Mouse (Mus musculus) limb, embryonic 11.5 days (tissue): ENCODE results near the gene Prkn. TPM values are rescaled to one million over a fixed set of nuclear protein-coding genes. Genes with fewer than 3 reads are reported as not detected.

Experiments
- ATAC-seq: fragments of 200-750 bp; cut with Nextera tagmentation; 2 replicates; pipeline ENCODE4 v1.8.0; 2017; ENCODE audit warnings: low read depth; ENCODE audit not compliant: insufficient number of reproducible peaks, low FRiP score, low TSS enrichment
- DNase-seq: peaks from one replicate; pipeline ENCODE4 v3.0.0-alpha.2; 2015; ENCODE audit warnings: low spot score
- H3K27ac ChIP-seq: fragments of 300-500 bp; sonication (generic); replicated peaks from 2 replicates; pipeline ENCODE4 v1.5.1; 2014; ENCODE audit warnings: low read depth, mild to moderate bottlenecking, low read length
- H3K27me3 ChIP-seq: fragments of 300-500 bp; sonication (generic); 2 replicates; pipeline ENCODE4 v1.6.1; 2014; ENCODE audit warnings: mild to moderate bottlenecking, low read length, mixed read lengths; ENCODE audit not compliant: control insufficient read depth, insufficient read depth
- H3K36me3 ChIP-seq: fragments of 300-500 bp; sonication (generic); 2 replicates; pipeline ENCODE4 v1.6.1; 2014; ENCODE audit warnings: mild to moderate bottlenecking, low read length, moderate library complexity, mixed read lengths; ENCODE audit not compliant: control insufficient read depth, insufficient read depth
- H3K4me1 ChIP-seq: fragments of 300-500 bp; sonication (generic); 2 replicates; pipeline ENCODE4 v1.6.1; 2014; ENCODE audit warnings: low read length, mixed read lengths; ENCODE audit not compliant: control insufficient read depth, insufficient read depth
- H3K4me2 ChIP-seq: fragments of 300-500 bp; sonication (generic); 2 replicates; pipeline ENCODE4 v1.6.1; 2014; ENCODE audit warnings: low read depth, mild to moderate bottlenecking, moderate library complexity; ENCODE audit not compliant: severe bottlenecking
- H3K4me3 ChIP-seq: fragments of 300-500 bp; sonication (generic); 2 replicates; pipeline ENCODE4 v1.5.1; 2014; ENCODE audit warnings: low read depth, low read length
- H3K9ac ChIP-seq: fragments of 300-500 bp; sonication (generic); 2 replicates; pipeline ENCODE4 v1.6.1; 2014; ENCODE audit warnings: mild to moderate bottlenecking, low read length
- H3K9me3 ChIP-seq: fragments of 300-500 bp; sonication (generic); 2 replicates; pipeline ENCODE4 v1.6.1; 2016; ENCODE audit warnings: low read length; ENCODE audit not compliant: control insufficient read depth
- WGBS: fragments of 180-500 bp; shearing (Covaris S2); extraction: QIAGEN DNeasy Blood & Tissue Kit; methylation state at CpG from one replicate; pipeline ENCODE4 v1.1.7; 2014; 5-methylcytosine and 5-hydroxymethylcytosine counted together
- polyA plus RNA-seq: library from polyadenylated mRNA; unstranded; fragments of >200 nt; fragmentation: Nextera tagmentation; extraction: Ambion mirVana; gene quantifications from 2 replicates; pipeline ENCODE4 v1.2.1, GENCODE M21; 2014

The Prkn gene
- polyA plus RNA-seq, 1 experiment from 2014 or later = 1.2 TPM

DNA sequence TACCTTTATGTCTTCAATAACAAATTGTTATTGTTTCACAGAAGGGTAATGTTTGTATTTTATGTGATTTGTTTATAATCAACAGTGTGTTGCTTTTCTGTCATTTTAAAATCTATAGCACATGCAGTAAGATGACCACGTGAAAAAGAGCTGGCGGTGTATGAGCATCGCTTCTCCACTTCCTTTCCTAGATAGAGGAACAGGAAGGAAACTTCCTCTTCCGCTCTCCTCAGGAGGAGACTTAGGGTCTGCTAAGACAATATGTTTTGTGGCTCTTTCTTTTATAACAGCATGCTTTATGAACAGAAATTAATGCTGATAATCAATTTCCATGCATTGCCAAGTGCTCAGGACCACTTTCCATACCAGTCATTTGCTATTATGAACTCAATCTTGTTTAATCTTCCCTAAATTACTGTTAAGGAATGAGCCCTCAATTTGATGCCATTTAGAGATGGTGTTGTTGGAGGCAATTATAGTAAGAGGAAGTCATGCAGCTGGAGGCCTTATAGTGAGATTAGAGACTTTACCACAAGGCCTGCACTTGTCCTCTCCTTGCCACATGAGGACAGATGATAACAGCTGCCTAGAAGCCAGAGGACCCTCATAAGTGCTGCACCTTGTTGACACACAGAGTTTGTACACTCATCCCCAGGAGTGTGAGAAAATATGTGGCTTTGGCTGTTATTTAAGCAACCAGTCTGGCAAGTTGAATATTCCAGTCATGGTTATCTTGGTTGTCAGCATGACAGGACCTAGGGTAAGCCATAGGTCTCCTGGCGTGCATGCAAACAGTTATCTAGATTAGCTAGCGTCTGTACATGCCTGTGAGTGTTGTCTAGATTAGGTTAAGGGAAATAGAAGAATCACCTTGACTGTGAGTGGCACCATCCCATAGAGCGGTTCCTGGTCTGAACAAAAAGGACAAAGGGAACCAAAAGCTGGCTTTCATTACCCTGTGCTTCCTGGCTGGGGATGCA is 34.3 kb downstream of the Prkn start:
- H3K4me3 ChIP-seq = no peak overlapping the region
- no peaks in the 10 kb centered on the region for H3K27me3 ChIP-seq
- no peaks in the 10 kb centered on the region for H3K4me1 ChIP-seq
- no peak overlapping the region for H3K9ac ChIP-seq
- DNase-seq = no peak
- no peaks in the 10 kb centered on the region for H3K36me3 ChIP-seq
- H3K9me3 ChIP-seq = no peaks in the 10 kb centered on the region
- no peak overlapping the region for H3K4me2 ChIP-seq
- no peak for ATAC-seq
- WGBS = 92% methylated on average over 7 of the region's 7 CpGs
- no peak overlapping the region for H3K27ac ChIP-seq

GRCm38 (mm10) chr17:10878986-10879385 is 38.8 kb downstream of the Prkn start:
- H3K27me3 ChIP-seq = no peaks in the 10 kb centered on the region
- WGBS = 87% methylated on average over 5 of the region's 5 CpGs
- no peak for ATAC-seq

GRCm38 (mm10) chr17:10882260-10882659 is 42.1 kb downstream of the Prkn start:
- H3K36me3 ChIP-seq = no peaks in the 10 kb centered on the region
- no peak overlapping the region for H3K4me3 ChIP-seq
- H3K4me1 ChIP-seq = no peaks in the 10 kb centered on the region
- DNase-seq = no peak
- no peak for ATAC-seq
- no peak overlapping the region for H3K4me2 ChIP-seq
- WGBS = 85% methylated on average over 1 of the region's 1 CpGs
- H3K27me3 ChIP-seq = no peaks in the 10 kb centered on the region
- H3K9ac ChIP-seq = no peak overlapping the region
- no peak overlapping the region for H3K27ac ChIP-seq
- no peaks in the 10 kb centered on the region for H3K9me3 ChIP-seq

More at GRCm38 (mm10) chr17:10878986-10879385, 38.8 kb downstream of the Prkn start:
- Histone ChIP-seq H3K4me3 (no peak overlapping the region), H3K4me1 (no peaks in the 10 kb centered on the region), H3K36me3 (no peaks in the 10 kb centered on the region), H3K27ac (no peak overlapping the region), H3K4me2 (no peak overlapping the region), H3K9me3 (no peaks in the 10 kb centered on the region), H3K9ac (no peak overlapping the region)
- DNase-seq = no peak

DNA sequence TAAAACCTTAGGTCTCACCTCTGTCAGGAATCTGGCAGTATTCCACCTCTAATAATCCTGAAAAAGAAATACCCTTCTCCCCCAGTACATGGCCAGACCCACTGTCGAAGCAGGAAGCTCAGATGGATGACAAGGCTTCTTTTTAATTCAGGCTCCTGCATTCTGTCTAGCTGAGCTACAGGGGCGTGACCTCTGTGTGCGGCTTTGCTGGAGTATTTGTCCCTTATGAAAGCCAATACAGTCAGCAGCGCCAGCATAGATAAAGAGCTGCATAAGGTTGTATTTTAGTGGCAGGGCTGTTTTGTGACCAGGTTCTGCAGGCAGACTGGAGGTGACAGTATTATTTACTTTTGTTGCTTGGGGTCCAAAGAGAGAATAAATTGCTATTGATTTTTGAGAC is 47.7 kb downstream of the Prkn start:
- DNase-seq (no peak), ATAC-seq (no peak)
- 38% methylated on average over 4 of the region's 4 CpGs for WGBS
- H3K4me2 ChIP-seq = no peak overlapping the region
- H3K9me3 ChIP-seq = no peaks in the 10 kb centered on the region
- H3K9ac ChIP-seq = no peak overlapping the region
- H3K27me3 ChIP-seq = no peaks in the 10 kb centered on the region
- no peak overlapping the region for H3K27ac ChIP-seq
- H3K4me1 ChIP-seq = no peaks in the 10 kb centered on the region
- no peak overlapping the region for H3K4me3 ChIP-seq
- no peaks in the 10 kb centered on the region for H3K36me3 ChIP-seq

DNA sequence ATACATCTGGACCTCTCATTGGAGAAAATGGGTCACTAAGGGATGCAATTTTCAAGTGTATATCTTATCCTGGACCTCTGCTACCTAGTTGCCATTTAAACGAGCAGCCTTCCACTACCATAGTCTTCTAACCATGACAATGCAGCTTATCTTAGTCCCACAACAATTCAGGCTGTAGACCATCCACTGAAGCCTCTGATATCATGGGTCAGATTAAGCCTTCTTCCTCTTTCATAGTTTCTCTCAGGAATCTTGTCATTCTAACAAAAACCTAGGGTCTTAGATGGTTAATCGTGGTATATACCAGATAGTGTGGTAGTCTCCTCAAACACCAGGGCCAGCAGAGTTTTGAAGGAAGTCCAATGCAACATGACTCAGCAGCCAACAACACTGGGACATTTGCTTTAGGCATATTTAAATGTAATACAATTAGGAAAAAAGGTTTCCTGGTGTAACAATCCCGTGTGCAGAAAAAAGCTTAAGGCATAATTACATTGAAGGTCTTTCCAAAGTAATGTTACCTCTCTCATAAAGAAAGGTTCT is 61.6 kb downstream of the Prkn start:
- H3K4me1 ChIP-seq = no peaks in the 10 kb centered on the region
- WGBS = 80% methylated on average over 3 of the region's 3 CpGs
- no peak overlapping the region for H3K4me3 ChIP-seq
- no peaks in the 10 kb centered on the region for H3K27me3 ChIP-seq
- H3K27ac ChIP-seq = no peak overlapping the region
- ATAC-seq (no peak), DNase-seq (no peak)
- no peak overlapping the region for H3K4me2 ChIP-seq
- no peaks in the 10 kb centered on the region for H3K9me3 ChIP-seq
- no peaks in the 10 kb centered on the region for H3K36me3 ChIP-seq
- no peak overlapping the region for H3K9ac ChIP-seq

DNA sequence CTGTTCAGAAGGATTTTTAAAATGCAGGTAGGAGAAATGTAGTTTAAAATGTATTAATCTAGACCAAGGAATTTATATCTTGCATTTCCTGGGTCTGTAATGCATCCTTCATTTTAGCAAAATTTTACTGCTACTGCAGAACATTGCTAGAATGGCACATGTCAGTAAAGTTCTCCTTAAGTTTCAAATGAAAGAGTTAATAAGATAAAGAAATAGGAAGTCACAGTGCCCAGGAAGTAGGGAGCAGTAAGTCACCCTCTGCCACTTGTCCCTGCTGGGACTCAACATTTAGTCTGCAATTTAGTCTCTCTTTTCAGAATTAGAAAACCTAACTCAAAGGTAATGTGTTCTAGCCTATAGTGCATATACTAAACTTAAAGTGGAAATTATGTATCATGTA is 96.5 kb downstream of the Prkn start:
- ATAC-seq = no peak
- DNase-seq = no peak
- Histone ChIP-seq H3K9me3 (no peaks in the 10 kb centered on the region), H3K27me3 (no peaks in the 10 kb centered on the region), H3K9ac (no peak overlapping the region), H3K4me2 (no peak overlapping the region), H3K4me3 (no peak overlapping the region), H3K4me1 (no peaks in the 10 kb centered on the region), H3K36me3 (no peaks in the 10 kb centered on the region), H3K27ac (no peak overlapping the region)

GRCm38 (mm10) chr17:10937844-10938243 is 97.7 kb downstream of the Prkn start:
- Histone ChIP-seq H3K27me3 (no peaks in the 10 kb centered on the region), H3K27ac (no peak overlapping the region), H3K4me1 (no peaks in the 10 kb centered on the region), H3K36me3 (no peaks in the 10 kb centered on the region), H3K4me3 (no peak overlapping the region), H3K4me2 (no peak overlapping the region), H3K9ac (no peak overlapping the region), H3K9me3 (no peaks in the 10 kb centered on the region)
- DNase-seq (no peak), ATAC-seq (no peak)
- WGBS = 25% methylated on average over 8 of the region's 8 CpGs

DNA sequence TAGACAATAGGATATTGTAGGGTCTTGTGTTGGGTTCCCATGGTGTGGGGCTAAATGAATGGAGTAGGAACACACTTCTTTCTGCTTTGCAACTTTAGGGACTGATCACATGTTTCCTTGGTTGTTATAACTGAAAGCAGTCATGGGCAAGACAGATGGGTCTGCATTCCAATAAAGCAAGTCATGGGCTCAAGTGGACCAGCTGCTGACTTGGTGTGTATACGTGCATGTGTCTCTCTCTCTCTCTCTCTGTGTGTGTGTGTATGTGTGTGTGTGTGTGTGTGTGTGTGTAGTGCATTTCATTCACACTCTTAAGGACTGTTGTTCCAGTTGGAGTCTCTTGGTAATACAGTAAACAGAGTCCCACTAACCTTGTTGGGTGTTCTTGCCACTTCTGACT is 98.6 kb downstream of the Prkn start:
- 57% methylated on average over 1 of the region's 1 CpGs for WGBS
- no peak overlapping the region for H3K4me3 ChIP-seq
- H3K4me2 ChIP-seq = no peak overlapping the region
- H3K27ac ChIP-seq = no peak overlapping the region
- DNase-seq (no peak), ATAC-seq (no peak)
- H3K4me1 ChIP-seq = no peaks in the 10 kb centered on the region
- no peak overlapping the region for H3K9ac ChIP-seq
- no peaks in the 10 kb centered on the region for H3K27me3 ChIP-seq
- no peaks in the 10 kb centered on the region for H3K9me3 ChIP-seq
- H3K36me3 ChIP-seq = no peaks in the 10 kb centered on the region
